Mouse (Mus musculus): Measurements from ENCODE around the gene Atf1.

- TF ChIP-seq CTCF (IDR thresholded peaks at IDR 0.05; ENCODE audit: low read depth), result no peak
- no peak for TF ChIP-seq EP300 (optimal IDR thresholded peaks at IDR 0.05)
Measured at GRCm38 (mm10) chr15:100227031-100227662, 472 bp upstream of the Atf1 start.
